Mouse (Mus musculus): ENCODE results near the gene Myoz2. TPM values are rescaled to one million over a fixed set of nuclear protein-coding genes. Genes with fewer than 3 reads are reported as not detected.
A peak's percentile ranks its signal among the peaks of the same experiment; 100 is the strongest.

Myoz2 gene
- polyA plus RNA-seq, 1 experiment from 2014 or later: not detected

- no peaks in the 10 kb centered on the region for H3K4me1 ChIP-seq
- H3K27ac ChIP-seq (replicated peaks): no peak overlapping the region
- H3K36me3 ChIP-seq: no peaks in the 10 kb centered on the region
- no peak overlapping the region for H3K4me3 ChIP-seq
- H3K27me3 ChIP-seq (ENCODE audit: low read depth, poor library complexity, severe bottlenecking): no peaks in the 10 kb centered on the region
- 73% methylated on average over 1 of the region's 1 CpGs for WGBS
- DNase-seq (ENCODE audit: low spot score): no peak
- H3K9me3 ChIP-seq (replicated peaks): no peaks in the 10 kb centered on the region
Measured at GRCm38 (mm10) chr3:122996968-122997367, 37.8 kb downstream of the Myoz2 start.

GRCm38 (mm10) chr3:122986906-122987305, 47.9 kb downstream of the Myoz2 start:
- Histone ChIP-seq H3K4me3 (no peak overlapping the region), H3K9me3 (replicated peaks) (no peaks in the 10 kb centered on the region), H3K36me3 (no peaks in the 10 kb centered on the region), H3K4me1 (peaks cover 19% of the 10 kb centered on the region), H3K27me3 (ENCODE audit: low read depth, poor library complexity, severe bottlenecking) (no peaks in the 10 kb centered on the region), H3K27ac (replicated peaks) (no peak overlapping the region)
- no peak for DNase-seq (ENCODE audit: low spot score)
- 93% methylated on average over 11 of the region's 11 CpGs for WGBS

- Histone ChIP-seq H3K27ac (replicated peaks) (no peak overlapping the region), H3K36me3 (no peaks in the 10 kb centered on the region), H3K4me3 (no peak overlapping the region), H3K9me3 (replicated peaks) (no peaks in the 10 kb centered on the region), H3K27me3 (ENCODE audit: low read depth, poor library complexity, severe bottlenecking) (no peaks in the 10 kb centered on the region), H3K4me1 (peaks cover 19% of the 10 kb centered on the region)
- 79% methylated on average over 1 of the region's 1 CpGs for WGBS
- no peak for DNase-seq (ENCODE audit: low spot score)
Measured at GRCm38 (mm10) chr3:122986386-122986785, 48.4 kb downstream of the Myoz2 start.

GRCm38 (mm10) chr3:122985183-122985944, 49.5 kb downstream of the Myoz2 start:
- H3K27ac ChIP-seq (replicated peaks): peak overlapping the region; percentile 99
- no peaks in the 10 kb centered on the region for H3K27me3 ChIP-seq (ENCODE audit: low read depth, poor library complexity, severe bottlenecking)
- 28% methylated on average over 13 of the region's 13 CpGs for WGBS
- peak overlapping the region; percentile 73 for H3K4me3 ChIP-seq
- H3K9me3 ChIP-seq (replicated peaks): no peaks in the 10 kb centered on the region
- H3K4me1 ChIP-seq: peaks cover 19% of the 10 kb centered on the region
- no peaks in the 10 kb centered on the region for H3K36me3 ChIP-seq
- DNase-seq (ENCODE audit: low spot score): peak; percentile 23

GRCm38 (mm10) chr3:122984249-122985182, 50.3 kb downstream of the Myoz2 start, which contains the start of gene Usp53:
Usp53 (minus strand) TSS chr3:122984510.
- no peaks in the 10 kb centered on the region for H3K36me3 ChIP-seq
- no peaks in the 10 kb centered on the region for H3K27me3 ChIP-seq (ENCODE audit: low read depth, poor library complexity, severe bottlenecking)
- peaks cover 19% of the 10 kb centered on the region for H3K4me1 ChIP-seq
- no peaks in the 10 kb centered on the region for H3K9me3 ChIP-seq (replicated peaks)
- H3K4me3 ChIP-seq: peak within 1 kb of the TSS; percentile 73
- DNase-seq (ENCODE audit: low spot score): peak; percentile 96
- WGBS: under 1% methylated on average over 94 of the region's 94 CpGs
- peak within 1 kb of the TSS; percentile 99 for H3K27ac ChIP-seq (replicated peaks)

- DNase-seq (ENCODE audit: low spot score): no peak
- under 1% methylated on average over 30 of the region's 30 CpGs for WGBS
- H3K4me1 ChIP-seq: peaks cover 19% of the 10 kb centered on the region
Measured at GRCm38 (mm10) chr3:122983849-122984248, 51.0 kb downstream of the Myoz2 start.

GRCm38 (mm10) chr3:122975964-122976363, 58.9 kb downstream of the Myoz2 start:
- no peak overlapping the region for H3K4me3 ChIP-seq
- H3K27ac ChIP-seq (replicated peaks): no peak overlapping the region
- H3K9me3 ChIP-seq (replicated peaks): no peaks in the 10 kb centered on the region
- H3K4me1 ChIP-seq: no peaks in the 10 kb centered on the region; the same call in 1 of the 2 replicates
- H3K27me3 ChIP-seq (ENCODE audit: low read depth, poor library complexity, severe bottlenecking): no peaks in the 10 kb centered on the region
- WGBS: 92% methylated on average over 1 of the region's 1 CpGs
- H3K36me3 ChIP-seq: peaks cover 2% of the 10 kb centered on the region; the same call in 1 of the 2 replicates
- DNase-seq (ENCODE audit: low spot score): no peak

More at GRCm38 (mm10) chr3:122983849-122984248, 51.0 kb downstream of the Myoz2 start:
- Histone ChIP-seq H3K4me3 (peak overlapping the region; percentile 73), H3K27me3 (ENCODE audit: low read depth, poor library complexity, severe bottlenecking) (no peaks in the 10 kb centered on the region), H3K36me3 (peaks cover 2% of the 10 kb centered on the region; the same call in 1 of the 2 replicates), H3K27ac (replicated peaks) (peak overlapping the region; percentile 99), H3K9me3 (replicated peaks) (no peaks in the 10 kb centered on the region)

GRCm38 (mm10) chr3:122975363-122975762, 59.5 kb downstream of the Myoz2 start:
- Histone ChIP-seq H3K36me3 (peaks cover 2% of the 10 kb centered on the region; the same call in 1 of the 2 replicates), H3K4me1 (no peaks in the 10 kb centered on the region; the same call in 1 of the 2 replicates), H3K4me3 (no peak overlapping the region), H3K9me3 (replicated peaks) (no peaks in the 10 kb centered on the region), H3K27ac (replicated peaks) (no peak overlapping the region), H3K27me3 (ENCODE audit: low read depth, poor library complexity, severe bottlenecking) (no peaks in the 10 kb centered on the region)
- DNase-seq (ENCODE audit: low spot score): no peak
- WGBS: 91% methylated on average over 4 of the region's 4 CpGs

GRCm38 (mm10) chr3:122974833-122975232, 60.0 kb downstream of the Myoz2 start:
- Histone ChIP-seq H3K27me3 (ENCODE audit: low read depth, poor library complexity, severe bottlenecking) (no peaks in the 10 kb centered on the region), H3K4me1 (no peaks in the 10 kb centered on the region; the same call in 1 of the 2 replicates), H3K9me3 (replicated peaks) (no peaks in the 10 kb centered on the region), H3K4me3 (no peak overlapping the region), H3K36me3 (peaks cover 2% of the 10 kb centered on the region; the same call in 1 of the 2 replicates), H3K27ac (replicated peaks) (no peak overlapping the region)
- 82% methylated on average over 3 of the region's 3 CpGs for WGBS
- DNase-seq (ENCODE audit: low spot score): no peak

- Histone ChIP-seq H3K27ac (replicated peaks) (no peak overlapping the region), H3K4me1 (no peaks in the 10 kb centered on the region; the same call in 1 of the 2 replicates), H3K4me3 (no peak overlapping the region), H3K9me3 (replicated peaks) (no peaks in the 10 kb centered on the region), H3K36me3 (peaks cover 8% of the 10 kb centered on the region; the same call in 1 of the 2 replicates), H3K27me3 (ENCODE audit: low read depth, poor library complexity, severe bottlenecking) (no peaks in the 10 kb centered on the region)
- WGBS: 62% methylated on average over 3 of the region's 3 CpGs
- no peak for DNase-seq (ENCODE audit: low spot score)
Measured at GRCm38 (mm10) chr3:122972126-122972822, 62.5 kb downstream of the Myoz2 start.

- WGBS: 93% methylated on average over 9 of the region's 9 CpGs
Measured at GRCm38 (mm10) chr3:122968391-122968790, 66.4 kb downstream of the Myoz2 start.

GRCm38 (mm10) chr3:122964301-122964700, 70.5 kb downstream of the Myoz2 start:
- H3K27ac ChIP-seq (replicated peaks): no peak overlapping the region
- H3K4me3 ChIP-seq: no peak overlapping the region
- no peaks in the 10 kb centered on the region for H3K9me3 ChIP-seq (replicated peaks)
- H3K36me3 ChIP-seq: peaks cover 10% of the 10 kb centered on the region; the same call in 1 of the 2 replicates
- WGBS: 91% methylated on average over 5 of the region's 5 CpGs
- no peaks in the 10 kb centered on the region for H3K4me1 ChIP-seq
- no peak for DNase-seq (ENCODE audit: low spot score)
- H3K27me3 ChIP-seq (ENCODE audit: low read depth, poor library complexity, severe bottlenecking): no peaks in the 10 kb centered on the region

More at GRCm38 (mm10) chr3:122968391-122968790, 66.4 kb downstream of the Myoz2 start:
- Histone ChIP-seq H3K4me1 (no peaks in the 10 kb centered on the region), H3K27ac (replicated peaks) (no peak overlapping the region), H3K36me3 (peaks cover 8% of the 10 kb centered on the region; the same call in 1 of the 2 replicates), H3K4me3 (no peak overlapping the region), H3K9me3 (replicated peaks) (no peaks in the 10 kb centered on the region), H3K27me3 (ENCODE audit: low read depth, poor library complexity, severe bottlenecking) (no peaks in the 10 kb centered on the region)
- no peak for DNase-seq (ENCODE audit: low spot score)
